Mouse (Mus musculus): ENCODE data around the gene Gstm1.
"Not testable (repeated sequence)": the region's sequence is repeated elsewhere in the genome, so short reads cannot be mapped to it uniquely, and the experiment has no call there.

Gene Gstm1

DNA sequence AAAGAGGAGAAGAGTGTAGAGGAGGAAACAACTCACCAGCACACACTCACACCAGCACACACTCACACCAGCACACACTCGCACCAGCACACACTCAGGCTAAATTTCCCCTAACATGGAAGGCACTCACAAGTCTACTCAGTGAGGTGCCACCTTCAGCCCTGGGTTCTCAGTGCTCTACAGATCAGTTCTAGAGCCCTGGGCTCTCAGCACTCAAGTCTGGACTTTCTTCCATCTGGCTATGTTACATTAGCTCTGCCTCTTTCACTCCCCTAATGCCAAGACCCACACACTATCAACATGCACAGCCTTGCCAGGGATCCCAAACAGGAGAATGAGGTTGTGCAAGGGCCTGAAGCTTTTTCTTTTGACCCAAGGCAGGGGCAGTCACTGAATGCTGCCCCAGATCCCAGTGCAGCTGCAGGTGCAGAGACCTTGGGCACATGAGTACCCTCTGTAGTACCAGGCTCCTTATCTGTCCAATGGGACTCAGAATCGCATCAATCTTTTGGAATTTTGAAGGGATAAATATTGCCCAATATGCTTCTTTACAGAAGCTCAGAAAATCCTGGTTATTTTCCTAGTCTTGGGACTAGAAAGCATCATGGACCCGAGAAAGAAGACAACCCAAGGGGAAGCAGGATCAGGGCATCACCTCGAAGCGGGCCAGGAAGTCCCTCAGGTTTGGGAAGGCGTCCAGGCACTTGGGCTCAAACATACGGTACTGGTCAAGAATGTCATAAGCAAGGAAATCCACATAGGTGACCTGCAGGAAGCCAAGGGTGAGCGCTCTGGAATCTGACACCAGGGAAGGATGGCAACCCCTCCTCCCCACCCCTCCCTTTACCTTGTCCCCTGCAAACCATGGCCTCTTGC is 3.4 kb downstream of the Gstm1 start:
- DNase-seq = no peak

DNA sequence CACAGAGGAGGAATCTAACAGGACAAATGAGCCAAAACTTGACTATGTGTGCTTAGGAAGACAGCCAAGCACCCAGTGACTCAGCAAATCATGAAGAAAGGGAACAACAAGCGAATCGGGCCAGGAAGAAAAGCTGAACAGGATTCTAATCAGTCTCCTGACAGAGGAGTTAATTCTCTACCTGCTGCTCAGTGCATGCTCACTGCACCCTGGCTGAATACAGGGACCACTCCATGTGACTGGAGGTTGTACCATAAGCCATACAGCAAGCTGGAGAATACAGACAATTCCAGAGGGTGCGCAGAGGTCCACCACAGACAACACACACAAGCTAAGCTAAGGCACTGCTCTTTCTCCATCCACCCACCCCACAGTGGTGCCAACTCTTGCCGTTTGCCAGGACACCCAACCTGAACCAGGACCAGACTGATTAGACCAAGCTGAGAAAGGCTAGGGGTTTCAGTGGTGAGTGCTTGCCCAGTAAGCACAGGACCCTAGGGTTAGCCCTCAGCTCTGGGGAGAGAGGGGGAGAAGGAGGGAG is 4.4 kb downstream of the Gstm1 start:
- DNase-seq = peak in 1 of 2 experiments; percentile 10

DNA sequence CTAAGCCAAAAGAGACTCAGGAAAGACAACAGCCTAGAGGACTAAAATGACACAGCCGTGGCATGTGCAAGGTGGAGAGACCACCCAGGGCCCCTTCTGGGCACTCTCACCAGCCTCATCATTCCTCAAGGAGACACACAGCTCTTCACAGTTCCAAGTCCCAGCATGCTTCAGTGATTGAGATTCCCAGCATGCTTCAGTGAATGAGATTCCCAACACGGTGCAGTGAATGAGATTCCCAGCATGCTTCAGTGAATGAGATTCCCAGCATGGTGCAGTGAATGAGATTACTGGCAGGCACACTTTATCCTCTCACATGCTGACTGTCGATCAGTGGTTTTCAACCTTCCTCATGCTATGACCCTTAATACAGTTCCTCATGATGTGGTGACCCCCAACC is 6.2 kb downstream of the Gstm1 start:
- DNase-seq = no peak

DNA sequence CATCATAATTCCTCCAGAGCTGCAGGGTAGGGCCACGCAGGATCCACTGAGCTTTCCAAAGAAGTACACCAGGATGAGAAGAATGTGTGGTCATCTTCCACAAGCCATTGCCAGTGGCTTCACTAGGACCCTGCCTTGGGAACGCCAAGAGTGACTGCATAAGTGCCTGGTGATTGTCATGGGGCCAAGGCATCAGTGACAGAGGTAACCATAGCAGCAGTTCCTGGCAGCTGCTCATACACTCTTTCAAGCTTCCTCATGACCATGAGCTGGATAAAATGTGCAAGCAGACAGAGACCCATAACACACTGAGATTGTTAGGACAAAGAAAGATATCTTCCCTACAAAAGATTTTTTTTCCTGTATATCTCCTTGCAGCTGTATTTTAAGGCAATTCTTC is 7.5 kb downstream of the Gstm1 start:
- DNase-seq = no peak

DNA sequence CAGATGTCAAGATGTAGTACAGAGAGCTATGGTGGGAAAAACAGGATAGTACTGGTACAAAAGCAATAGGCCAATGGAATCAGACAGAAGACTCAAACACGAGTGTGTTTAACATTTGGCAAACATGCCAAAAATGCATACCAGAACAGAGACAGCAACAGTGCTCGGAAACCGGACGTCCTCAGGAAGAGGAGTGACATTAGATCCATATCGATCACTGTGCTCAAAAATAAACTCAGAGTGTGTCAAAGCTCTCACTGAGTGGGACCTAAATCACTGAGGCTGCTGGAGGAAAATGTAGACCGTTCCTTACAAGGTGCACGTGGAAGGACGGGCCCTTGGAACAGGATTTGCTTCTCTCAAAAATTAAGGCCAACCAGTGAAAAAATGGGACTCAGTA is 15.8 kb downstream of the Gstm1 start:
- DNase-seq = no peak

DNA sequence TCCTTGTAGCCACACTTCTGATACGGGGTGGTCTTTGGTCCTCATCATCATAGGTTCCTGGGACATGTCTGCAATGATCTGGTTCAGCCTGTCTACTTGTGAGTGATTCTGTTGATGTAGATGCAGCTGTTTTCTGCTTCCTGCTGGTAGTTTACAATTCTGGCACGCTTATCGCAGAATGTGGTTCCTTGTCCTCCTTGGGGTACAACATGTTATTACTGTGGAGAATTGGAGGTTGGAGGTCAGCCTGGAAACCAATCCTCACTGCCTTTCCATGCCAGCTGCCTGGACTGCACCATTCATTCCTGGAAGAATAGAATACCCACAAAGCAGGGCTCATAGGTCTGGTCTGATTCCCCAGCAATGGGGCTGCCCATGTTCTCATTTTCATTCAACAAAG is 18.3 kb downstream of the Gstm1 start:
- no peak for DNase-seq

DNA sequence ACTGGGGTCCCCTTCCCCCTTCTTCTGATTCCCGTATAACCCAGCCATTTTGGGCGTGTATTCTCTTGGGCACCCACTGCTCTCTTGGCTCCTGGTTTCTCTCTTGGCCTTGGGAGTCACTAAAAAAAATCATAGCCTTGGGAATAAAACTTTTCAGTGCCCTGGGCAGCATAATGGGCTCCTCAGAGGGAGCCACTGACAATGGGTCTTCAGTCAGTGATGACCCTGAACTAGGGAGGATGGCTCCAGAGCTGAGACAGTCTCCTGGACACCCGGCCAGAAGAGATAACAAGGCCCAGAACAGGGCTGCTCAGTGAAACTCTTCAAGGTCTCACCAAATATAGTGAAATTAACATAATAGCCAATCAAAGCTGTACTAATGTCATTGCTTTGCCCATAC is 19.2 kb downstream of the Gstm1 start:
- DNase-seq = no peak

DNA sequence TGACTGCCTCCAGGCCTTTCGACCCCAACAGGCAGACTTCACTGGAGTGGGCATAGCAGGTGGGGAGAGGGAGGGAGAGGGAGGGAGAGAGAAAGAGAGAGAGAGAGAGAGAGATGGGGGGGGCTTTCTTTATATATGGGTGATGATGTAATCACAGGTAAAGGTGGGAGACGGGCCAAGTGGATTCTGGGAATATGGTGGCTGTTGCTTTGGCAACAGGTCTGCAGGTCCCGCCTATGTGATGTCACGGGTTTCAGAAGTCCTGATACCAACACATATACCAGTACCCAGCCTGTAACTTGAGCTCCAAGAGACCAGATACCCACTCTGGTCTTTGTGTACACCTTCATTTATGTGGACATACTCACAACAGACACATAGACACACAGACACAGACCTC is 21.2 kb downstream of the Gstm1 start:
- DNase-seq = no peak

DNA sequence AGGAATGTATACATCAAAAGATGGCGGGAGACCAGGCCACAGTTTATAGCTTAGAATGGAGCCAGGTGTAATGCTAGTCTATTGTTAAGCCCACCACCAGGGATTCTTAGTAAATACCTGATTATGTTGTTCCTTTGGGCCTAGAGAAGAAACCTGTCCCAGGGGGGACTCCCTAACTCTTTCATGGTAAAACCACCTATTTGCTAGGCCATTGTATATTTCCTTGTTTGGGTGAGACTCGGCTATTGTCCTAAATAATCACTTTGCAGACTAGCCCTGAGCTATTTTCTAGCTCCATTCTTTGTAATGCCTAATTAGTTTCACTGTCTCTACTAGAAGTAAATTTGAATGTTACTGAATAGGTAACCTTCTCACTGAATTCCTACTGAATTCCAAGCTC is 21.8 kb downstream of the Gstm1 start:
- not testable (repeated sequence) for DNase-seq

DNA sequence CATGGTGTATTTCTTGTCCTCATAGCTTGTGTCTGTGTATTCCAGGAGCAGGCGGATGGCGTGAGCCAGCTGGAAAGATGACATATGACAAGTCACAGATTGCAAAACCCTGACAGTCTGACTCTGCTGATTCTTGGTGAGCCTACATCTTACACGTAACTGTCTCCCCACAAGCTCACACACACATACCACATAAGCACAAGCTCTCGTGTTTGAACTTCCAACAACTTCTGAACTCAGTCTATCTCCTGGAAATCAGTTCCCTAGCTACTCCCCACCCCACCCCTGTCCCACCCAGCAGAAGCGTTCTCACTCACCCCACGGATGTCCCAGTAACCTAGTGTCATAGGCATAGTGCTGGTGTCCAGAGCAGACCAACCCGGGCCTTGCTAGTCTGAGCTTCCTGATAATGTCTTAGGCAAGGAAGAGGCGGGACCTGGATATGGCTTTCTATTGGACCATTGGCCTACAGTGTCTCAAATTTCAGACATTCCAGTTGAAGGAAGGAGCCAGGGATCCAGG is 31.7 kb downstream of the Gstm1 start, which contains the start of gene Gstm2:
Gene Gstm2 (minus strand): TSS at position 413 of the 522 bp plus-strand sequence.
- no peak for DNase-seq

DNA sequence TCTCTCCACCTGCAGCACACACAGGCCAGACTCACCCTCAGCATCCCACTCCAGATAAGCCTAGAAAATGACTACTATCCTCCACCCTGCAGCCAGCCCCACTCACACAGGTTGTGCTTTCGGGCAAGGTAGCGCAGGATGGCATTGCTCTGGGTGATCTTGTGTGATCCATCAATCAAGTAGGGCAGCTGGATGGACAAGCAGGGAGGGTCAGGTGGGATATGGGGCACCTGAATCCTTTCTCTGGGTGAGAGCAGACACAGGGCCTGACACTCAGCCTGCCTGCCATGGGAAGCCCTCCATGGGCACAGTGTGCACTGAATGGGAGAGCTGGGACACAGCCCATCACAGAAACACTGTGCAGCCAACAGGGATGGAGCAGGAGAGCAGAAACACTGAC is 32.6 kb downstream of the Gstm1 start:
- not testable (repeated sequence) for DNase-seq

DNA sequence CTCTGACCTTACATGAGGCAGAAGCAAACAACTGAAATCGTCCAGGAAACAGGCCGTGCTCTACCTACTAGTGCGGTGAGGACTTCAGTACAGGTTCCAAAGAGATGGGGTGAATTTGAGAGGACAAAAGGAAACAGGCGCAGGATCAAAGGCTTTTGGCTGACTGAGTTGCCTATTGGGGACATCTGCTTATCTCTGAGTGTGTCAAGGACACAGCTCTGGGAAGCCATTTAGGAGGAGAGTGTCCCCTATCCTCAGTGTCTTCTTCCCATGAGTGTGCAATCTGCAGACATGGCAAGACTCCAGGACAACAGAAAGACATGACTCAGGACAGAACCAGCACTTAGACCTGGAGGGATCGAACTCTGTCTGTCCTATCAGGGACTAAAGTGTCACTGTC is 33.3 kb downstream of the Gstm1 start:
- DNase-seq = no peak

DNA sequence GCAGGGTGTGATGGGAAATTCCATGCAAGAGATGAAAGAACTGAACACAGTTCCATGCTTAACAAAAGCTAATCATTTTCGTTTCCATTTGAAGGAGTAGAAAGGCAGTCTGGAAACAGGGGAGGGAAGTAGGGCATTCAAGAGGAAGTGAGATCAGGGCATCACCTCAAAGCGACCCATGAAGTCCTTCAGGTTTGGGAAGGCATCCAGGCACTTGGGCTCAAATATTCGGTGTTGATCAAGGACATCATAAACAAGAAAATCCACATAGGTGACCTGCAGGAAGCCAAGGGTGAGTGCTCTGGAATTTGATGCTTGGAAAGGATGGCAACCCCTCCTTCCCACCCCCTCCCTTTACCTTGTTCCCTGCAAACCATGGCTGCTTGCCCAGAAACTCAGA is 34.0 kb downstream of the Gstm1 start:
- DNase-seq = no peak

DNA sequence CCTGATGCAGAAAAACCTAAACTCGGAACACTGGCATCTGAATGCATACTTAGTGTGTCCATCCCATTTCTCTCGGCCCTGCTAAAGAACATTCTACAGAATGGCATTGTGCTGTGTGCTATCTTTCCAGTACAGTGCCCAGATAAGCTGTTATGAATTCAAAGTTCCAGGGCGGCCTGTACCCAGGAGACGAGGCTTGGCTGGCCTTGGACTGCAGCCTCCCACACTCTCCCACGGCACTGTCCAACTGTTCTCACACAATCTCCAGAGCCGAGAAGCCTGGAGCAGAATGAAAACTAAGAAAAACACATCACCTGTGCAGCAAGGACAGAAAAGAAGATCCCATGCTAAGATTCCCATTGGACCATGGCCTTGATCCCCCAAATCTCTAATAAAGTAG is 35.0 kb downstream of the Gstm1 start:
- DNase-seq = no peak

DNA sequence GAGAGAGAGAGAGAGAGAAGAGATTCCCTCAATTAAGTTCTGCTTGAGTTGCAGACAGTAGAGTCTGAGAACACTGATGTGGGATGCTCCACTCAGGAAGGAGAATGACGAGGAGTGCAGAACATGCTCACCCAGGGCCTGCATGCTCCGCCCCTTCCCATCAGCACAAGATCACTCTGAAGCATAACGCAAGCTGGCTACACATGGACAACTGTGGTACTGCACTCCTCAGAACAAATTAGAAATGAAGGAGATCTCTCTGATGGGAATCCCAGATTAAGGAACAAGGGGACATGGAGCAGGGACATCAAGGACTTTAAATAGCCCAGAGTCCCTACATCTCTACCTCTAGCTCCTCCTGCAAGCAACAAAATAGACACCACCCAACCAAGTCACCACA is 36.5 kb downstream of the Gstm1 start:
- DNase-seq = no peak

DNA sequence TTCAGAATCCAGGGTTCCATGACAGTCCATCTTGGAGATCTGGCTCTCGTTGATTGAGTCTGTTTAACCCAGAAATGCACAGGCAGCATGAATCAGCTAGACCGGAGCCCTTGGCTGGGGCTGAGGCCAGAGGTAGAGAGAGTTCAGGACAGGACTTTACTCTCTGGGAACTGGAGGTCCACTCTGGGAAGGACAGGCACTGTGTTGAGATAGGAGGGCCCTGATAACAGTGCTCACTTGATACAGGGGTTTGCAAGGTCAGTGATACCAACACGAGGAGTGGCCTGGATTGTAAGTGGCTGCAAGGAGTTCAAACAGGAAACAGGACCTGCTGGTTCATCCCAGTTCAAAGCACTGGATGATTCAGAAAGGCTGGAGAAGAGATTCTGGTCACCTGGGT is 40.1 kb downstream of the Gstm1 start:
- DNase-seq = no peak

DNA sequence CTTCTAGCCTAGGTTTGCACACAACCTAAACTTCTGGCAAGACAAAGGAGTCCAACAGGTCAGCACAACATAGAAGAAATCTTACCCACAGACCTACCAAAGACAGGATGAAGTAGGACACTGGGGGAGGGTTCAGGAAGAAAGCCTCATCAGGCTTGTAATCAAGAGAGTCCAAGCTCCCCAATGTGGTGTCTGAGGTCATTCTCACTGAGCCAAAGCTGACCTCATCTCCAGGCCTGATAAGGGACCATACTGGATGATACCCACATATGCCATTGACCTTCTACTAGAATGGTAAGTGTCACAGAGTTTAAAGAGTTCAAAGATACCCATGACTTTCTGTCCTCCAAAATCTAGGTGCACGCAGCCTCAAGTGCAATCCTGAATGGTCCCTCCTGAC is 43.5 kb downstream of the Gstm1 start:
- DNase-seq = no peak

DNA sequence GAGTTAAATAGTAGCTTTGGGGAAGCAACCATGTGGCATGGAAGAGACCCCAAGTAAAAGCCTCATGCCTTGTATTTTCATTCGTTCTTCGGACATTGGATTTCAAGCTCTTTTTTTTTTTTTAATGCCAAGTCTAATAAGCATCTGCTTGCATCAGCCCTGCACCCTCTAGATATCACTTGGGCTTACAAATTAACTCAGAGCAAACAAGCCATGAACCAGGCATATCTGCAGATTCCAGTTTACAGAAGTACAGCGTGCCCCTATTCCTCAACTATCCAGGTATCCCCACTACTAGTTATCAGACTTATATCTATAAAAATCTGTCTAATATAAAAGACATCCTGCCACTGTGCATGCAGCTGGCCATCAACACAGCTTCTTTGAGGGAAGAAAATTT is 45.7 kb downstream of the Gstm1 start:
- DNase-seq = no peak

DNA sequence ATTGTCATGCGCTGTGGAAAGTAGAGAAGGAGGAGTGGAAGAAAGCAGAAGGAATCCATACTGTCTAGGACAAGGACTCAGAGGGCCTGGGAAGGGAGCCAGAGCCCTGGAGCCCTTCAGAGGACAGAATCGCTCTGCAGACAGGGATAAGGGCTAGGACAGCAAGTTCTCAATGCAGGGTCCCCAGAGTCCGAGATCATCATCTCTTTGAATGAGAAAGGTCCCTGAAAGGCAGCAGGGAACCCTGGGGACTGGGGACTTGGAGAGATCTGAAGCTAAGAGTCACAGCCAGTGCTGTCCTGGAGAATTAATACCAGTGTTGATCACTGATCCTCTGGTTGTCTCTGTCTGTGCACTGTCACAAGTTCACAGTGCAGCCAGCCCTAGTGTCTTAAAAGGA is 46.7 kb downstream of the Gstm1 start:
- not testable (repeated sequence) for DNase-seq

DNA sequence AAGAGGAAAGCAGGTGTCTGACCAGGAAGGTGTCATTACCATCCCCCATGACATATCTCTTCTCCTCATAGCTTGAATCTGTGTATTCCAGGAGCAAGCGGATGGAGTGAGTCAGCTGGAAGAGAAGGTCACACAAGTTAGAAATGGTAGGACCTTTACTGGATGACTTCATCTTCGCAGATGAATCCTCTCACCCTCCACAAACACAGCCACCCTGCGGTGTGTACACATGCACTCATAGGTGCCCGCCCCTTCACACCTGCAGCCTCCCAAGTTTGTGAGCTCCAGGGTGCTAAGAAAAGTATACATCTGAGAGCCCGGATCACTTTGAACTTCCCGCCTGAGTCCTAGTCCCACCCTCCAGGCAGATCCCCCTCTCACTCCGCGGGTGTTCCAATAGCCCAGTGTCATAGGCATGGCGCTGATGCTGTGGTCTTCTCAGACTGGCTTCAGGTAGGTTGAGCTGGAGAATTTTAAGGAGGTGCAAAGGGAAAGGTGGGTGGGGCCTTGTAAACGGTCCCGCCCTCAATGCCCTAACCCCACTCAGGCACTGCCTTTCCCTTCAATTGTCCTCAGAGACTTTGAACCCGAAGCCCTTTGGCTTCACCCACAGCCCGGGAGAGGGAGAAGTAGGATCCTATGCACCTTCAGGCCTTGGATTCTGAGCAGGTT is 48.9 kb downstream of the Gstm1 start, which contains the start of gene Gstm3:
Gene Gstm3 (minus strand): TSS at position 560 of the 672 bp plus-strand sequence.
- no peak for DNase-seq

DNA sequence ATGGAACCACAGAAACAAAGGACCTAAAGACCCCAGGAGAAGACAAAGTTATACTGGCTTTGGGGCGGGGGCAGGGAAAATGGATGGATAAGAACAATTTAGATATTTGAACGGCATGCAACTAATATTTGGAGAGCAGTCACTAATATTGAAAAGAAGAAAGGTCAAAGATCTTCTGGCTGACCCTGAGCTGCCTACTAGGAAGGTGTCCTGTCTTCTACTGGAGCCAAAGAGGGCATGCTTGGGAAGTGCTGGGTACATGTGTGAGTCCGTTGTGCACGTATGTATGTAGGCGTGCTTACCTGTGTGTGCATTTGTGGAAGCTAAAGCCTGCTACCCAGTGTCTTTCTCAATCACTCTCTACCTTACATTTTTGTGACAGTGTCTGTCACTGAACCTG is 51.1 kb downstream of the Gstm1 start:
- DNase-seq = no peak

DNA sequence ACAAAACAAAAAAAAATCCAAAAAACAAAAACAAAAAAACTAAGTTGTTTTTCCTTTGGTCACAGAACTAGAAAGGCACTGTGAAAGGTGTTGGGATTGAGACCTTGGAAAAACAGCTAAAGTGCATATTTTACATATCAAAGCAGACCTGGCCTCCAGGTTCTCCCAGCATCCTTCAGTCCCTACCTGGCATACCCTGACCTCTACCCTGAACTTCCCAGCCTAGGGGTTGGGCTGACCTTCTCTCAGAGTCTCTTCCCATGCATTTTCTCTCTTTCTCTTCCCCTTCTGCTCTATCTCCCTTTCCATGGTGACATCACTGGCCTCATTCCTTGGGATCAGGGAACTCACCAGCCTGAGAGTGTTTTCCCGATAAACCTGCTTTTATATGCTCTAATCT is 52.2 kb downstream of the Gstm1 start:
- DNase-seq = no peak

DNA sequence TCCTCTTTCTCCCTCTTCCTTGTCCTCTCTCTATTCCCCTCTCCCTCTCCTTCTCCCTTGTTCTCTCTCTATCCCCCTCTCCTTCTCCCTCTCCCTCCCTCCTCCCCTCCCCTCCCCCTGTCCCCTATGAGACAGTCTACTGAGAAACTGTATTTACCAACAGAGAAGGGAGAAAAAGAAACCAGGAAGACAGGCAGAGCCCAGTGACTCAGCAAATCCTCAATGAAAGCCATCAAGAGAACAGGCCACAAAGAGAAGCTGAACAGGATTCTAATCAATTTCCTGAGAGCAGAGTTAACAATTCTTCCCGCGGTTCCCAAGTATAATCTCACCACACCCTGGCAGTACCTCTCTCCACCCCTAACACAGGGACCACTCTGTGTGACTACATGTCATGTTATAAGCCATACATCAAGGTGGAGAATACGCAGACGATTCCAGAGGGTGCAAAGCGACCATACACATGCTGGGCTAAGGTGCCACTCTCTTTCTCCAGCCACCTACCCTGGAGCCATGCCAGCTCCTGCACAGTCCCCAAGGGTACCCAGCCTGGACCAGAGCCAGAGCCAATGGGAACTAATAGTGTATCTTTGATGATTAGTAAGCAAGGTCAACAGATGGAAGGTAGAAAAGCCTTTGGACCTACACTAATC is 53.0 kb downstream of the Gstm1 start:
- no peak for DNase-seq

Measured in cerebellum, adult 18-20 months (tissue).